ENCODE assay signal across 9 mouse cellular contexts in genomic region chr13:36295848-36296247, GRCm38 (mm10).
DNase-seq lines count a peak whose midpoint lies in the region; ATAC-seq and TF ChIP-seq lines count a peak whose summit lies in the region.
"Had no signal": no experiment of that assay in that cellular context is flagged by ENCODE, and none has a peak within 500 bp of the region (broad histone marks: within the 10 kb centered on the region; RNA-seq: fewer than 3 reads in every experiment).

No protein-coding gene starts in this region.

- no peaks in the 10 kb centered on the region for H3K36me3 ChIP-seq in intestine, embryonic 16.5 days (ENCODE audit: control insufficient read depth, insufficient read depth, low read length)
- H3K36me3 ChIP-seq in limb, embryonic 14.5 days (ENCODE audit: control insufficient read depth, insufficient read depth, low read length): no peaks in the 10 kb centered on the region

- WGBS in intestine, embryonic 16.5 days: 27% methylated on average over 6 of the region's 6 CpGs
- WGBS in limb, embryonic 14.5 days: 13% methylated on average over 6 of the region's 6 CpGs

- no peaks in the 10 kb centered on the region for H3K9me3 ChIP-seq in intestine, embryonic 16.5 days (ENCODE audit: control insufficient read depth, low read length)
- H3K9me3 ChIP-seq in limb, embryonic 14.5 days (ENCODE audit: control insufficient read depth, low read length): no peaks in the 10 kb centered on the region

- no peak overlapping the region; the same call in 1 of the 2 replicates for H3K27ac ChIP-seq in intestine, embryonic 16.5 days (ENCODE audit: low read length)
- H3K27ac ChIP-seq in limb, embryonic 14.5 days (replicated peaks; ENCODE audit: low read depth, low read length): peak overlapping the region; percentile 45; the same call in 1 of the 2 replicates
- H3K27ac ChIP-seq: macrophage had no signal

- peaks cover 8% of the 10 kb centered on the region; the same call in 1 of the 2 replicates for H3K4me1 ChIP-seq in intestine, embryonic 16.5 days (ENCODE audit: control insufficient read depth, insufficient read depth, low read length)
- peaks cover 22% of the 10 kb centered on the region for H3K4me1 ChIP-seq in limb, embryonic 14.5 days (ENCODE audit: control insufficient read depth, insufficient read depth, low read length)

- in situ Hi-C loops in Patski (cut with MboI; ENCODE audit: low pct_unique_long_range_greater_than_20kb): loop anchor here (25.0 kb wide), 2 partner anchors 491 to 666 kb away; no protein-coding TSS in a partner anchor

- intact Hi-C loops in gastrocnemius, postnatal 14 days (cut with DNase I; ENCODE audit: low total_unique reads): no loop called here

- H3K9ac ChIP-seq in intestine, embryonic 16.5 days (ENCODE audit: low read depth, low read length): no peak overlapping the region
- no peak overlapping the region for H3K9ac ChIP-seq in limb, embryonic 14.5 days (ENCODE audit: low read depth, low read length, severe bottlenecking)

- DNase-seq in cerebellum, postnatal 4 days (ENCODE audit: low spot score in 2 of 2): peak; percentile 27 to 46
- DNase-seq in cerebellum, adult 11 months: no peak
- DNase-seq in Patski (ENCODE audit: low read depth, low spot score): no peak
- peak; percentile 43 for DNase-seq in gastrocnemius, postnatal 14 days
- DNase-seq in limb, embryonic 14.5 days (ENCODE audit: low spot score): peak; percentile 91
- DNase-seq in right cerebral cortex, postnatal 14 days: peak; percentile 47
- no peak for DNase-seq in thymus, postnatal 0 days (ENCODE audit: low spot score)

- no peak for TF ChIP-seq POLR2A in limb, embryonic 14.5 days (IDR thresholded peaks at IDR 0.05; ENCODE audit: borderline replicate concordance, extremely low read depth, insufficient read depth, insufficient read length)

- POLR2A ChIA-PET in Patski (lab: Charles Lee): no interaction called here

- no peak overlapping the region for H3K4me3 ChIP-seq in intestine, embryonic 16.5 days (ENCODE audit: low read length)
- H3K4me3 ChIP-seq in limb, embryonic 14.5 days (replicated peaks; ENCODE audit: low read length): no peak overlapping the region

- ATAC-seq in Patski: peak; percentile 32
- ATAC-seq in intestine, embryonic 16.5 days: peak; percentile 66
- peak; percentile 87 for ATAC-seq in limb, embryonic 14.5 days (ENCODE audit: low FRiP score, low read depth)

- TF ChIP-seq CTCF in Patski (IDR thresholded peaks at IDR 0.05): no peak

- H3K27me3 ChIP-seq in Patski: no peaks in the 10 kb centered on the region
- no peaks in the 10 kb centered on the region for H3K27me3 ChIP-seq in intestine, embryonic 16.5 days (replicated peaks; ENCODE audit: control insufficient read depth, insufficient read depth, low read length)
- no peaks in the 10 kb centered on the region for H3K27me3 ChIP-seq in limb, embryonic 14.5 days (ENCODE audit: control insufficient read depth, insufficient read depth, low read length)

- no peak overlapping the region for H3K4me2 ChIP-seq in intestine, embryonic 16.5 days (ENCODE audit: low read depth, low read length)
- no peak overlapping the region for H3K4me2 ChIP-seq in limb, embryonic 14.5 days (replicated peaks; ENCODE audit: low read depth, low read length, severe bottlenecking)

- CTCF ChIA-PET in Patski (lab: Charles Lee): no interaction called here

Comparison
In these comparisons a context has a peak if more than half of its experiments do, and no peak if none do; other contexts are left out.
1. DNase-seq: peak in cerebellum, postnatal 4 days (2 of 2), gastrocnemius, postnatal 14 days (single experiment), limb, embryonic 14.5 days (single experiment) and right cerebral cortex, postnatal 14 days (single experiment); none in cerebellum, adult 11 months (single experiment), Patski (single experiment) and thymus, postnatal 0 days (single experiment).
2. ATAC-seq: peak in every context shown above with its lines; median percentile 87 in limb, embryonic 14.5 days; 66 in intestine, embryonic 16.5 days; 32 in Patski.